Mouse (Mus musculus) CD4-positive naive resting alpha-beta T cell, adult 57 days (primary cell): ENCODE data around the gene Coro1b. TPM values are rescaled to one million over a fixed set of nuclear protein-coding genes. Genes with fewer than 3 reads are reported as not detected.

Source experiments
- total RNA-seq: library from RNA; stranded (reverse); gene quantifications from one replicate; pipeline ENCODE4 v1.2.4, GENCODE M21; 2023

The Coro1b gene
- total RNA-seq, result 129 TPM

DNA sequence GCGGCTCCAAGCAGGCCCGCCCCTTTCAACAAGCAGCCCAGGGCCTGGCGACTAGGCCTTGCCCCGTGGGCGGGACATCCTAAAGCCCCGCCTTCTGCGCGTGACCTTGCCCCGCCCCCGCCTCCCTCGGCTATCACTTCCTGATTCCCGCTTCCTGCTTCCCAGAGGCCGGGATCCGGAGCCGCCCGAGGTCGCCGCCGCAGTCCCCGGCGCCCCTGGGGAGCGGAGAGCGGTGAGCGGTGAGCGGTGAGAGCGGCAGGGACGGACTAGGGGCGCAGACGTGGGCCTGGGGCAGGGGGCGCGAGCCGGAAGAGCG, at the start of gene Coro1b:
Gene Coro1b, plus strand, starts transcription at position 129 of the 316 bp plus-strand sequence.

GRCm38 (mm10) chr19:4099837-4100717, 48.3 kb upstream of the Coro1b start, which contains the start of gene Pitpnm1:
Gene Pitpnm1, plus strand, starts transcription at chr19:4099998.

GRCm38 (mm10) chr19:4125741-4126696, 22.4 kb upstream of the Coro1b start, which contains the start of gene Aip:
Gene Aip, minus strand, starts transcription at chr19:4125858.

DNA sequence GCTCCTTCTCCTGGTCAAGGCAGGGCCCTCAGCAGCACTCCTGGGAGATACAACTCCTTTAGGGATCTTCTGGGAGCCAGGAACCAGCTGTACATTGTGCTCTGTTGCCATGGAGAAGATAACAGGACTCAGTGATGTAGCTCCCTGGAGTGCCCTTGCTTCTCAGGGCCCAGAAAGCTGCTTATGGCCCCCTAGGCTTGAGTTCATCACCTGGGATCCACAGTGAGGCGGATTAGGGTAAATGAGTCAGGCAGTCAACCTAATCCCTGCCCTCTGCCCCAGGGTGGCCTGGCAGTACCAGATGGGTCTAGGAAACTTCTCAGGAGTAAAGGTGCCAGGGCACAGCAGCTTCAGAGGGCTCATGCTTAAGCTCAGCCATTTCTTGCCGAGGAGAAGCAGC, 9.0 kb upstream of the Coro1b start, which contains the start of gene Gpr152:
Gene Gpr152, plus strand, starts transcription at position 342 of the 400 bp plus-strand sequence.

DNA sequence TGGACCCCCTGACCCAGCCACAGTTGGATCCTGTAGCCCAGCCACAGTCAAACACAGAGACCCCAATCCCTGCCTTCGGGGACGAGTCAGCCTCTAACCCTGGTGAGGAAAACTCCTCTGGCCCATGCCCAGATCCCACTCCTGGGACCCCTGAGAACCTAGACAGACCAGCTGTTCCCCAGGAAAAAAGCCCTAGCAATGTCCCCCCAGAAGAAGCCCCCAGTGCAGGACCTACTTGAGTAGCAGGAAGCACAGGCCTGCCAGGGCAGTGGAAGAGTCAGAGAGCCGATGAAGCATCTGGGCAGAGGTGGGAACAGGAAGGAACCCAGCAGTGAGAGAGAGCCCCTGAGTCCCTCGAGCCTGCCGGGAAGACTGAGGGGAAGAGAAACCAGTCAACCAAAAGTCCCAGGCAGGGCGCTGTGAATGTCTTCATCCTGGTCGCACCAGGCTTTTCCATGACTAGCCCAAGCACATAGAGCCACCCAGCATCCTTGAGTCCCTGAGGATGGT, 4.6 kb upstream of the Coro1b start, which contains the start of gene Cabp4:
Gene Cabp4, minus strand, starts transcription at position 275 of the 510 bp plus-strand sequence.

GRCm38 (mm10) chr19:4153232-4153654, 4.8 kb downstream of the Coro1b start, which contains the start of gene Ptprcap:
Gene Ptprcap, plus strand, starts transcription at chr19:4153604.

GRCm38 (mm10) chr19:4162646-4163542, 14.5 kb downstream of the Coro1b start, which contains the start of gene Rps6kb2:
Gene Rps6kb2, minus strand, starts transcription at chr19:4163354.

GRCm38 (mm10) chr19:4175368-4175947, 27.0 kb downstream of the Coro1b start, which contains the start of gene Carns1:
Gene Carns1, minus strand, starts transcription at chr19:4175479.

GRCm38 (mm10) chr19:4190831-4191334, 42.5 kb downstream of the Coro1b start, which contains the start of gene Tbc1d10c:
Gene Tbc1d10c, minus strand, starts transcription at chr19:4191284.

DNA sequence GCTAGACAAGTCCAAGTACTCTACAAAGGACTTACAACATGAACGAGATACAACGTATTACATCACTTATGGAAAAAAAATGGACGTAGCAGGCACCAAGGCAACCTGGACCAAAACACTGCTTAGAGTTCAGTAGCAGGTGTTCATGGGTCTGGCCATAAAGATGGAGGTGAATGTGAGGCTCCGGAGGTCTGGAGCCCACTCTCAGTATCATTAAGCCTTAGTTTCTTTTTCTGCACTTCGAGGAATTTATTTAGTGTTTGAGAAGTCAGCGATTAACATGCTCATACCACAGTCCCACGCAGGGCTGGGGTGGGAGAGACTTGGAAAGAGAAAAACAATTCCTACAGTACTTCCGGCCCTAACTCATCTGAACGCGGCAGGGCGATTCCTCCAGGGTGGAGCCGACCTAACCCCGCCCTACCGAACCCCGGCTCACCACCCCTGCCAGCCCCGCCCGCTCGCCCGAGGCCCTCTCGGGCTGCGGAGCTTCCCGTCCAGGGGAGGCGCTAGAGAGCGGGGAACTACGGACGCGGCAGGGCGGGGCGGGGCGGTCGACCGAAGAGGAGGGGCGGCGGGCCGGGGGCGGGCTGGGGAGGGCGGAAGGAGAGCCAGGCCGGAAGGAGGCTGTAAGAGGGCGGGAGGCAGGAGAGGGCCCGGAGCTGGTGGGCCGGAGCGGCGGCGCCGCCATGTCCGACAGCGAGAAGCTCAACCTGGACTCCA, 43.3 kb downstream of the Coro1b start, which contains the start of gene Ppp1ca:
Gene Ppp1ca, plus strand, starts transcription at position 538 of the 723 bp plus-strand sequence.

GRCm38 (mm10) chr19:4201291-4201909, 53.0 kb downstream of the Coro1b start, which contains the start of gene Rad9a:
Gene Rad9a, minus strand, starts transcription at chr19:4201662.

Other genes with a start within 250 kb of the Coro1b start
- 58.1 TPM for gene Tcirg1, start 241.5 kb upstream of the Coro1b start, total RNA-seq
- 53.0 TPM for gene Ndufs8, start 235.8 kb upstream of the Coro1b start, total RNA-seq
- gene Aldh3b1, start 218.8 kb upstream of the Coro1b start, total RNA-seq, result 0.86 TPM
- gene Unc93b1, start 213.4 kb upstream of the Coro1b start, total RNA-seq, result 27.8 TPM
- not detected for gene Aldh3b3, start 190.0 kb upstream of the Coro1b start, total RNA-seq
- gene Aldh3b2, start 176.3 kb upstream of the Coro1b start, total RNA-seq, result not detected
- not detected for gene Acy3, start 162.0 kb upstream of the Coro1b start, total RNA-seq
- gene Tbx10, start 155.9 kb upstream of the Coro1b start, total RNA-seq, result not detected
- 9.0 TPM for gene Nudt8, start 148.0 kb upstream of the Coro1b start, total RNA-seq
- gene Gm49405, start 148.0 kb upstream of the Coro1b start, total RNA-seq, result 1.7 TPM
- gene Doc2g, start 145.3 kb upstream of the Coro1b start, total RNA-seq, result 3.0 TPM
- 85.1 TPM for gene Ndufv1, start 135.8 kb upstream of the Coro1b start, total RNA-seq
- 196 TPM for gene Gstp1, start 110.6 kb upstream of the Coro1b start, total RNA-seq
- gene Gstp2, start 102.6 kb upstream of the Coro1b start, total RNA-seq, result 21.0 TPM
- 32.9 TPM for gene Gstp3, start 89.0 kb upstream of the Coro1b start, total RNA-seq
- gene Cabp2, start 67.0 kb upstream of the Coro1b start, total RNA-seq, result not detected
- 186 TPM for gene Cdk2ap2, start 51.4 kb upstream of the Coro1b start, total RNA-seq
- gene Pitpnm1, start 48.6 kb upstream of the Coro1b start, total RNA-seq, result 314 TPM
- 151 TPM for gene Aip, start 22.8 kb upstream of the Coro1b start, total RNA-seq
- 0.80 TPM for gene Gpr152, start 8.8 kb upstream of the Coro1b start, total RNA-seq
- gene Cabp4, start 4.6 kb upstream of the Coro1b start, total RNA-seq, result 1.1 TPM
- gene Ptprcap, start 5.0 kb downstream of the Coro1b start, total RNA-seq, result 260 TPM
- 35.8 TPM for gene Rps6kb2, start 14.7 kb downstream of the Coro1b start, total RNA-seq
- gene Carns1, start 26.9 kb downstream of the Coro1b start, total RNA-seq, result 69.3 TPM
- gene Tbc1d10c, start 42.7 kb downstream of the Coro1b start, total RNA-seq, result 305 TPM
- 351 TPM for gene Ppp1ca, start 43.4 kb downstream of the Coro1b start, total RNA-seq
- 45.2 TPM for gene Rad9a, start 53.0 kb downstream of the Coro1b start, total RNA-seq
- gene Clcf1, start 65.6 kb downstream of the Coro1b start, total RNA-seq, result 143 TPM
- not detected for gene AC109138.7, start 65.7 kb downstream of the Coro1b start, total RNA-seq
- 66.6 TPM for gene Pold4, start 83.3 kb downstream of the Coro1b start, total RNA-seq
- 18.6 TPM for gene Ssh3, start 120.6 kb downstream of the Coro1b start, total RNA-seq
- gene Ankrd13d, start 134.5 kb downstream of the Coro1b start, total RNA-seq, result 20.5 TPM
- 338 TPM for gene Grk2, start 157.6 kb downstream of the Coro1b start, total RNA-seq
- 153 TPM for gene Kdm2a, start 249.7 kb downstream of the Coro1b start, total RNA-seq